Mouse (Mus musculus): ENCODE results near the gene Smarce1. TPM values are rescaled to one million over a fixed set of nuclear protein-coding genes. Genes with fewer than 3 reads are reported as not detected.
"Not testable (repeated sequence)": the region's sequence is repeated elsewhere in the genome, so short reads cannot be mapped to it uniquely, and the experiment has no call there.

Smarce1 gene
- polyA plus RNA-seq, 1 experiment from 2014 or later = 130 TPM

- Histone ChIP-seq H3K4me2 (ENCODE audit: low read depth, low read length) (no peak overlapping the region), H3K27me3 (replicated peaks; ENCODE audit: control insufficient read depth, insufficient read depth, low read length) (no peaks in the 10 kb centered on the region), H3K27ac (replicated peaks; ENCODE audit: low read depth, low read length) (no peak overlapping the region), H3K9ac (ENCODE audit: low read depth, low read length) (no peak overlapping the region), H3K36me3 (ENCODE audit: control insufficient read depth, insufficient read depth, low read length) (no peaks in the 10 kb centered on the region), H3K4me1 (ENCODE audit: control insufficient read depth, insufficient read depth, low read length) (no peaks in the 10 kb centered on the region), H3K9me3 (ENCODE audit: control insufficient read depth, low read length) (no peaks in the 10 kb centered on the region), H3K4me3 (ENCODE audit: low read depth, low read length) (no peak overlapping the region)
- no peak for DNase-seq (ENCODE audit: low spot score)
- ATAC-seq (ENCODE audit: low read depth) = no peak
- 96% methylated on average over 8 of the region's 8 CpGs for WGBS
Measured at GRCm38 (mm10) chr11:99255316-99255715, 24.5 kb upstream of the Smarce1 start.

GRCm38 (mm10) chr11:99253893-99254292 is 23.1 kb upstream of the Smarce1 start:
- 58% methylated on average over 2 of the region's 2 CpGs for WGBS
- H3K36me3 ChIP-seq (ENCODE audit: control insufficient read depth, insufficient read depth, low read length) = no peaks in the 10 kb centered on the region
- DNase-seq (ENCODE audit: low spot score) = no peak
- H3K27ac ChIP-seq (replicated peaks; ENCODE audit: low read depth, low read length) = no peak overlapping the region
- no peak overlapping the region for H3K4me3 ChIP-seq (ENCODE audit: low read depth, low read length)
- H3K4me2 ChIP-seq (ENCODE audit: low read depth, low read length) = no peak overlapping the region
- no peaks in the 10 kb centered on the region for H3K9me3 ChIP-seq (ENCODE audit: control insufficient read depth, low read length)
- no peaks in the 10 kb centered on the region for H3K4me1 ChIP-seq (ENCODE audit: control insufficient read depth, insufficient read depth, low read length)
- no peak for ATAC-seq (ENCODE audit: low read depth)
- H3K27me3 ChIP-seq (replicated peaks; ENCODE audit: control insufficient read depth, insufficient read depth, low read length) = no peaks in the 10 kb centered on the region
- H3K9ac ChIP-seq (ENCODE audit: low read depth, low read length) = no peak overlapping the region

GRCm38 (mm10) chr11:99252671-99253070 is 21.9 kb upstream of the Smarce1 start:
- H3K4me1 ChIP-seq (ENCODE audit: control insufficient read depth, insufficient read depth, low read length) = no peaks in the 10 kb centered on the region
- no peaks in the 10 kb centered on the region for H3K9me3 ChIP-seq (ENCODE audit: control insufficient read depth, low read length)
- H3K27me3 ChIP-seq (replicated peaks; ENCODE audit: control insufficient read depth, insufficient read depth, low read length) = no peaks in the 10 kb centered on the region
- H3K36me3 ChIP-seq (ENCODE audit: control insufficient read depth, insufficient read depth, low read length) = no peaks in the 10 kb centered on the region
- no peak overlapping the region for H3K27ac ChIP-seq (replicated peaks; ENCODE audit: low read depth, low read length)
- no peak overlapping the region for H3K9ac ChIP-seq (ENCODE audit: low read depth, low read length)
- WGBS = 67% methylated on average over 8 of the region's 8 CpGs
- ATAC-seq (ENCODE audit: low read depth) = no peak
- H3K4me3 ChIP-seq (ENCODE audit: low read depth, low read length) = no peak overlapping the region
- peak; percentile 34 for DNase-seq (ENCODE audit: low spot score)
- H3K4me2 ChIP-seq (ENCODE audit: low read depth, low read length) = no peak overlapping the region

- 38% methylated on average over 3 of the region's 3 CpGs for WGBS
- Histone ChIP-seq H3K4me3 (ENCODE audit: low read depth, low read length) (no peak overlapping the region), H3K9ac (ENCODE audit: low read depth, low read length) (no peak overlapping the region), H3K27ac (replicated peaks; ENCODE audit: low read depth, low read length) (no peak overlapping the region), H3K27me3 (replicated peaks; ENCODE audit: control insufficient read depth, insufficient read depth, low read length) (no peaks in the 10 kb centered on the region), H3K9me3 (ENCODE audit: control insufficient read depth, low read length) (no peaks in the 10 kb centered on the region), H3K4me1 (ENCODE audit: control insufficient read depth, insufficient read depth, low read length) (no peaks in the 10 kb centered on the region), H3K36me3 (ENCODE audit: control insufficient read depth, insufficient read depth, low read length) (no peaks in the 10 kb centered on the region), H3K4me2 (ENCODE audit: low read depth, low read length) (no peak overlapping the region)
- no peak for ATAC-seq (ENCODE audit: low read depth)
- no peak for DNase-seq (ENCODE audit: low spot score)
Measured at GRCm38 (mm10) chr11:99250666-99251065, 19.8 kb upstream of the Smarce1 start.

- no peaks in the 10 kb centered on the region for H3K27me3 ChIP-seq (replicated peaks; ENCODE audit: control insufficient read depth, insufficient read depth, low read length)
- no peaks in the 10 kb centered on the region for H3K36me3 ChIP-seq (ENCODE audit: control insufficient read depth, insufficient read depth, low read length)
- no peaks in the 10 kb centered on the region for H3K4me1 ChIP-seq (ENCODE audit: control insufficient read depth, insufficient read depth, low read length)
- H3K9me3 ChIP-seq (ENCODE audit: control insufficient read depth, low read length) = no peaks in the 10 kb centered on the region
- H3K4me2 ChIP-seq (ENCODE audit: low read depth, low read length) = no peak overlapping the region
- peak; percentile 59 for DNase-seq (ENCODE audit: low spot score)
- no peak overlapping the region for H3K27ac ChIP-seq (replicated peaks; ENCODE audit: low read depth, low read length)
- no peak for ATAC-seq (ENCODE audit: low read depth)
- 30% methylated on average over 5 of the region's 5 CpGs for WGBS
- H3K4me3 ChIP-seq (ENCODE audit: low read depth, low read length) = no peak overlapping the region
- no peak overlapping the region for H3K9ac ChIP-seq (ENCODE audit: low read depth, low read length)
Measured at GRCm38 (mm10) chr11:99250241-99250640, 19.4 kb upstream of the Smarce1 start.

GRCm38 (mm10) chr11:99249115-99249514 is 18.3 kb upstream of the Smarce1 start:
- Histone ChIP-seq H3K9ac (ENCODE audit: low read depth, low read length) (no peak overlapping the region), H3K36me3 (ENCODE audit: control insufficient read depth, insufficient read depth, low read length) (no peaks in the 10 kb centered on the region), H3K9me3 (ENCODE audit: control insufficient read depth, low read length) (no peaks in the 10 kb centered on the region), H3K4me3 (ENCODE audit: low read depth, low read length) (no peak overlapping the region), H3K4me1 (ENCODE audit: control insufficient read depth, insufficient read depth, low read length) (no peaks in the 10 kb centered on the region), H3K27ac (replicated peaks; ENCODE audit: low read depth, low read length) (no peak overlapping the region), H3K27me3 (replicated peaks; ENCODE audit: control insufficient read depth, insufficient read depth, low read length) (no peaks in the 10 kb centered on the region), H3K4me2 (ENCODE audit: low read depth, low read length) (no peak overlapping the region)
- no peak for DNase-seq (ENCODE audit: low spot score)
- WGBS = 64% methylated on average over 4 of the region's 4 CpGs
- ATAC-seq (ENCODE audit: low read depth) = no peak

- Histone ChIP-seq H3K9me3 (ENCODE audit: control insufficient read depth, low read length) (no peaks in the 10 kb centered on the region), H3K27ac (replicated peaks; ENCODE audit: low read depth, low read length) (no peak overlapping the region), H3K4me3 (ENCODE audit: low read depth, low read length) (no peak overlapping the region), H3K27me3 (replicated peaks; ENCODE audit: control insufficient read depth, insufficient read depth, low read length) (no peaks in the 10 kb centered on the region), H3K4me1 (ENCODE audit: control insufficient read depth, insufficient read depth, low read length) (peaks cover 4% of the 10 kb centered on the region; the same call in 1 of the 2 replicates), H3K9ac (ENCODE audit: low read depth, low read length) (no peak overlapping the region), H3K36me3 (ENCODE audit: control insufficient read depth, insufficient read depth, low read length) (no peaks in the 10 kb centered on the region), H3K4me2 (ENCODE audit: low read depth, low read length) (no peak overlapping the region)
- ATAC-seq (ENCODE audit: low read depth) (no peak), DNase-seq (ENCODE audit: low spot score) (no peak)
- WGBS = 92% methylated on average over 4 of the region's 4 CpGs
Measured at GRCm38 (mm10) chr11:99247916-99248315, 17.1 kb upstream of the Smarce1 start.

GRCm38 (mm10) chr11:99244519-99244918 is 13.7 kb upstream of the Smarce1 start:
- not testable (repeated sequence) for H3K4me3 ChIP-seq (ENCODE audit: low read depth, low read length); ATAC-seq (ENCODE audit: low read depth); H3K9ac ChIP-seq (ENCODE audit: low read depth, low read length); DNase-seq (ENCODE audit: low spot score); H3K4me1 ChIP-seq (ENCODE audit: control insufficient read depth, insufficient read depth, low read length); H3K27ac ChIP-seq (replicated peaks; ENCODE audit: low read depth, low read length); H3K36me3 ChIP-seq (ENCODE audit: control insufficient read depth, insufficient read depth, low read length); H3K9me3 ChIP-seq (ENCODE audit: control insufficient read depth, low read length); H3K4me2 ChIP-seq (ENCODE audit: low read depth, low read length); H3K27me3 ChIP-seq (replicated peaks; ENCODE audit: control insufficient read depth, insufficient read depth, low read length)
- WGBS = 45% methylated on average over 3 of the region's 3 CpGs

- ATAC-seq (ENCODE audit: low read depth) = no peak
Measured at GRCm38 (mm10) chr11:99243820-99244374, 13.1 kb upstream of the Smarce1 start, which contains the start of gene Krt222. Gene Krt222, minus strand, starts transcription at chr11:99244085.

More at GRCm38 (mm10) chr11:99243820-99244374, 13.1 kb upstream of the Smarce1 start, which contains the start of gene Krt222:
- H3K27ac ChIP-seq (replicated peaks; ENCODE audit: low read depth, low read length) = no peak within 1 kb of the TSS
- peak within 1 kb of the TSS; percentile 58 for H3K9ac ChIP-seq (ENCODE audit: low read depth, low read length)
- H3K4me2 ChIP-seq (ENCODE audit: low read depth, low read length) = peak within 1 kb of the TSS; percentile 54
- WGBS = 5% methylated on average over 17 of the region's 17 CpGs
- H3K27me3 ChIP-seq (replicated peaks; ENCODE audit: control insufficient read depth, insufficient read depth, low read length) = no peaks in the 10 kb centered on the region
- H3K4me1 ChIP-seq (ENCODE audit: control insufficient read depth, insufficient read depth, low read length) = peaks cover 4% of the 10 kb centered on the region; the same call in 1 of the 2 replicates
- H3K4me3 ChIP-seq (ENCODE audit: low read depth, low read length) = peak within 1 kb of the TSS; percentile 30
- H3K9me3 ChIP-seq (ENCODE audit: control insufficient read depth, low read length) = no peaks in the 10 kb centered on the region
- H3K36me3 ChIP-seq (ENCODE audit: control insufficient read depth, insufficient read depth, low read length) = no peaks in the 10 kb centered on the region
- no peak for DNase-seq (ENCODE audit: low spot score)
